Mouse (Mus musculus): ENCODE measurements around the gene Atp2a2. TPM values are rescaled to one million over a fixed set of nuclear protein-coding genes. Genes with fewer than 3 reads are reported as not detected.
"Not testable (repeated sequence)": the region's sequence is repeated elsewhere in the genome, so short reads cannot be mapped to it uniquely, and the experiment has no call there.

The Atp2a2 gene
- total and polyA plus RNA-seq, 2 experiments, result 44.6 to 46.0 TPM

- Histone ChIP-seq H3K4me3 (ENCODE audit: insufficient read depth, low read depth, low read length) (no peak overlapping the region), H3K9ac (ENCODE audit: low read depth, low read length) (no peak overlapping the region), H3K36me3 (ENCODE audit: control insufficient read depth, insufficient read depth, low read length) (peaks cover 19% of the 10 kb centered on the region), H3K27ac (replicated peaks; ENCODE audit: insufficient read depth, low read depth, low read length) (no peak overlapping the region), H3K4me1 (ENCODE audit: control insufficient read depth, insufficient read depth, low read length) (peaks cover 9% of the 10 kb centered on the region), H3K27me3 (ENCODE audit: control insufficient read depth, insufficient read depth, low read length) (no peaks in the 10 kb centered on the region), H3K79me2 (ENCODE audit: control insufficient read depth, insufficient read depth, low read length) (peaks cover 17% of the 10 kb centered on the region)
- no peak for TF ChIP-seq CTCF (IDR thresholded peaks at IDR 0.05; ENCODE audit: low read depth, low read length)
- no peak for TF ChIP-seq POLR2A (IDR thresholded peaks at IDR 0.05; ENCODE audit: extremely low read depth, insufficient read depth, low read length)
- WGBS, result 79% methylated on average over 2 of the region's 2 CpGs
- no peak for DNase-seq (ENCODE audit: extremely low read depth, low read depth, low spot score)
Measured at GRCm38 (mm10) chr5:122425550-122425949, 76.5 kb downstream of the Atp2a2 start.

DNA sequence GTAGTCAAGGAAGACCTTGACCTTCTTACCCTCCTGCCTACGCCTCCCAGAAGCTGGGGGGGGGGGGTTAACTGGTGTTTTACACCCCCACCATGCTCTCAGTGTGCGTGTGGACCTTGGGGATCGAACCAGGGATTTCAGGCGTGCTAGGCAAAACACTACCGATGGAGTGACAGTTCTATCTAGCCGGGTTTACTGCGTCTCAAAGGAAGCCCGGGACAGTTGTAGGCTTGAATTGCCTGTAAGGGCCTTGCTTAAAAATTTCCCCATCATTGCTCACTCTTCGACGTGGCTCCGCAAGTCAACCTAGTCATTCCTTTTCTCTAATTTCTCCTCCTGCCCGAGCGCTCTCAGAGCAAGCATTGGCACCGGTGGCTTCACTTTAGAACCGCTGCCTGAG is 78.9 kb downstream of the Atp2a2 start:
- DNase-seq (ENCODE audit: extremely low read depth, low read depth, low spot score), result no peak
- peak overlapping the region; percentile 79 for H3K4me3 ChIP-seq (ENCODE audit: insufficient read depth, low read depth, low read length)
- H3K36me3 ChIP-seq (ENCODE audit: control insufficient read depth, insufficient read depth, low read length), result peaks cover 3% of the 10 kb centered on the region; the same call in 1 of the 2 replicates
- TF ChIP-seq POLR2A (IDR thresholded peaks at IDR 0.05; ENCODE audit: extremely low read depth, insufficient read depth, low read length) (no peak), CTCF (IDR thresholded peaks at IDR 0.05; ENCODE audit: low read depth, low read length) (no peak)
- peak overlapping the region; percentile 48; the same call in 1 of the 2 replicates for H3K27ac ChIP-seq (replicated peaks; ENCODE audit: insufficient read depth, low read depth, low read length)
- H3K79me2 ChIP-seq (ENCODE audit: control insufficient read depth, insufficient read depth, low read length), result peaks cover 17% of the 10 kb centered on the region
- H3K4me1 ChIP-seq (ENCODE audit: control insufficient read depth, insufficient read depth, low read length), result peaks cover 9% of the 10 kb centered on the region
- no peaks in the 10 kb centered on the region for H3K27me3 ChIP-seq (ENCODE audit: control insufficient read depth, insufficient read depth, low read length)
- WGBS, result 10% methylated on average over 15 of the region's 15 CpGs
- H3K9ac ChIP-seq (ENCODE audit: low read depth, low read length), result peak overlapping the region; percentile 90

DNA sequence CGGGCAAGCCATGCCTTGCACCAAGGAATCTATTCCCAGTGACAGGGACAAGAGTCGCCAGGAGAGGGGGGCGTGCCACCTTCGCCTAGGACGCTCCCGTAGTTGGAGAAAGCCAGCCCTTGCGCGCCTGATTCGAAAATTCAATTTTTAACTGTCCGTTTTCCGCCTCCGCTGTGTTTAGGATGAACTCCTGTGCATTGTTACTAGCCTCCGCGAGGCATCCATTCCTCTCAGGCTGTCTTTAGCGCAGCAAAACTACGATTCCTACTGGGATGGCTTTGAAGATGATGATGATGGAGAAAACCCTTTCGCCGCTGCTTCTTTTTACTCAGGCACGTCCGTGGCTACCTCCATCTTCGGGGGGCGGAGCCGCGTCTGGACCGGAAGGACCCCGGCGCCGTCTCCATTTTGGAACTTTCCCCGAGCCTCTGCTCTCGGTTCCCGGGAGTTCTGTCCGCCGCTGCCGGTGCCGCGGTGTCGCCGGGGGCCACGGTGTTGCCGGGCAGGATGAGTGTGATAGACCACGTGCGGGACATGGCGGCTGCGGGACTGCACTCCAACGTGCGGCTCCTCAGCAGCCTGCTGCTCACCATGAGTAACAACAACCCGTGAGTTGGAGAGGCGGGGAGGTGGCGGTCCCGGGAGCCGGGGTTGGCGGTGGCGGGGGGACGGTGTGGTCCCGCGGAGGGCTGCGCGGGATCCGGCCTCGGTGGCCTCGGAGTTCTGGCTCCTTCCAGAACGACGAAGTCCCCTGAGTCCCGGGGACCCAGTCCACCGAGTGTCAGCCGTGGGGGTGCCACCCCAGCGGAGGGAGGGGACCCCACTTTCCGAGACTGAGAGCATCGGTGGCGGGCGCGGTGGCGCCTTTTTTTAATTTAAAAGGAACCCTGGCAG is 79.7 kb downstream of the Atp2a2 start:
- TF ChIP-seq CTCF (IDR thresholded peaks at IDR 0.05; ENCODE audit: low read depth, low read length), result peak; percentile 24; the same call in 1 of the 2 replicates
- 0 out of 2 replicates have a peak, but pooled peaks have one; percentile 36 for TF ChIP-seq POLR2A (IDR thresholded peaks at IDR 0.05; ENCODE audit: extremely low read depth, insufficient read depth, low read length)
- DNase-seq (ENCODE audit: extremely low read depth, low read depth, low spot score), result peak; percentile 78
- H3K36me3 ChIP-seq (ENCODE audit: control insufficient read depth, insufficient read depth, low read length), result no peaks in the 10 kb centered on the region
- H3K27ac ChIP-seq (replicated peaks; ENCODE audit: insufficient read depth, low read depth, low read length), result peak overlapping the region; percentile 77
- no peaks in the 10 kb centered on the region for H3K27me3 ChIP-seq (ENCODE audit: control insufficient read depth, insufficient read depth, low read length)
- peak overlapping the region; percentile 79 for H3K4me3 ChIP-seq (ENCODE audit: insufficient read depth, low read depth, low read length)
- H3K79me2 ChIP-seq (ENCODE audit: control insufficient read depth, insufficient read depth, low read length), result peaks cover 17% of the 10 kb centered on the region
- H3K4me1 ChIP-seq (ENCODE audit: control insufficient read depth, insufficient read depth, low read length), result peaks cover 9% of the 10 kb centered on the region
- H3K9ac ChIP-seq (ENCODE audit: low read depth, low read length), result peak overlapping the region; percentile 90
- WGBS, result under 1% methylated on average over 73 of the region's 73 CpGs

DNA sequence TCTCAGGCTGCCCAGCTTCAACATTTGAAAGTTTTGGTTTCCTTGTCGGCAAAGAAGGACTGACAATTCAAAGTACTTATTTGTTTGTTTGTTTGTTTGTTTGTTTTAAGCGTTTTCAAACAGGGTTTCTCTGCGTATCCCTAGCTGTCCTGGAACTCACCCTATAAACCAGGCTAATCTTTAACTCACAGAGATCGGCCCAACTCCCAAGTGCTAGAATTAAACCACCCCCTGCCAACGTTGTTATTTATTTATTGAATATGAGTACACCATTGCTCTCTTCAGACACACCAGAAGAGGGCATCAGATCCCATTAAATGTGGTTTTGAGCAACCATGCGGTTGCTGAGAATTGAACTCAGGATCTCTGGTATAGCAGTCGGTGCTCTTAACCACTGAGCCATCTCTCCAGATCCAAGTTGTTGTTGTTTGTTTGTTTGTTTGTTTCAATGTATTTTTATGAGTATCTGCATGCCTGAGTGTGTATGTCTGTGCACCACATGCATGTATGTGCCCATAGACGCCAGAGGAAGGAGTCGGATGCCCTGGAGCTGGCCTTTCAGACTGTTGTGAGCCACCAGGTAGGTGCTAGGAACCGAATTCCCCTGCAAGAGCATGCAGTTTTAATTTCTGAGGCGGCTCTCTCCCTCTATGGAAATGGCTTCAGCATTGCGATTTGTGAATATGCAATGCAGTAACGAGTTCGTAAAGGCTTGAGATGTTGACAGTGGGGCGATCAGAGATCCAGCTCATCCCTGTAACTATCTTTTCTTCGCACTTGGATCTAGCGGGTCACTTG is 80.6 kb downstream of the Atp2a2 start, which contains the start of gene Anapc7:
Gene Anapc7 (plus strand): TSS at position 423 of the 798 bp plus-strand sequence.
- H3K79me2 ChIP-seq (ENCODE audit: control insufficient read depth, insufficient read depth, low read length), result peaks cover 12% of the 10 kb centered on the region
- peak within 1 kb of the TSS; percentile 90 for H3K9ac ChIP-seq (ENCODE audit: low read depth, low read length)
- no peaks in the 10 kb centered on the region for H3K27me3 ChIP-seq (ENCODE audit: control insufficient read depth, insufficient read depth, low read length)
- WGBS, result 9% methylated on average over 17 of the region's 17 CpGs
- peak within 1 kb of the TSS; percentile 77 for H3K27ac ChIP-seq (replicated peaks; ENCODE audit: insufficient read depth, low read depth, low read length)
- TF ChIP-seq CTCF (IDR thresholded peaks at IDR 0.05; ENCODE audit: low read depth, low read length) (peak; percentile 20; the same call in 1 of the 2 replicates), POLR2A (IDR thresholded peaks at IDR 0.05; ENCODE audit: extremely low read depth, insufficient read depth, low read length) (no peak)
- H3K4me1 ChIP-seq (ENCODE audit: control insufficient read depth, insufficient read depth, low read length), result peaks cover 9% of the 10 kb centered on the region
- peak within 1 kb of the TSS; percentile 79 for H3K4me3 ChIP-seq (ENCODE audit: insufficient read depth, low read depth, low read length)
- H3K36me3 ChIP-seq (ENCODE audit: control insufficient read depth, insufficient read depth, low read length), result no peaks in the 10 kb centered on the region
- DNase-seq (ENCODE audit: extremely low read depth, low read depth, low spot score), result peak; percentile 81

DNA sequence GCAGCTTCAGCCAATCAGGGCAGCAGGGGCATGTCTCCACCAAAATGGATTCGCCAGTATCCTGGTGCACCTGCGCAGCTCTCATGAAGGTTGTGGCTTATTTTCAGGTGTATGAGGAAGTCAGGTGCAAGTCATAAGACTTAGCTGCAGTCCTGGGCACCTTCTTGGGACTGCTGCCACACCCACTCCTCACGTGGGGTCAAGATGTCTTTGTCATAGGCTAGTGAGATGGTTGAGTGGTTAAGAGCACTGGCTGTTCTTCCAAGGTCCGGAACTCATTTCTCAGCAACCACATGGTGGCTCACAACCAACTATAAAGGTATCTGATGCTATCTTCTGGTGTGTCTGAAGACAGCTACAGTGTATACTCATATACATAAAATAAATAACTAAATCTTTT is 81.3 kb downstream of the Atp2a2 start:
- H3K27me3 ChIP-seq (ENCODE audit: control insufficient read depth, insufficient read depth, low read length); H3K9ac ChIP-seq (ENCODE audit: low read depth, low read length); H3K27ac ChIP-seq (replicated peaks; ENCODE audit: insufficient read depth, low read depth, low read length); H3K4me1 ChIP-seq (ENCODE audit: control insufficient read depth, insufficient read depth, low read length); H3K36me3 ChIP-seq (ENCODE audit: control insufficient read depth, insufficient read depth, low read length); H3K4me3 ChIP-seq (ENCODE audit: insufficient read depth, low read depth, low read length); DNase-seq (ENCODE audit: extremely low read depth, low read depth, low spot score): not testable (repeated sequence)
- 60% methylated on average over 4 of the region's 4 CpGs for WGBS
- H3K79me2 ChIP-seq (ENCODE audit: control insufficient read depth, insufficient read depth, low read length), result peaks cover 12% of the 10 kb centered on the region

Measured in liver, adult 2 months (tissue).